Mouse (Mus musculus) CH12.LX (cell line): ENCODE measurements around the gene Fam193a. TPM values are rescaled to one million over a fixed set of nuclear protein-coding genes. Genes with fewer than 3 reads are reported as not detected.

ENCODE experiments used
- DNase-seq: peaks from one replicate; pipeline ENCODE4 v3.0.0-alpha.2; 2013; ENCODE audit errors: extremely low read depth
- H3K27ac ChIP-seq: 2 replicates; pipeline ENCODE4 v1.5.1; 2012; ENCODE audit warnings: low read depth, mild to moderate bottlenecking, control low read depth, moderate library complexity; ENCODE audit not compliant: insufficient read depth
- H3K27me3 ChIP-seq: replicated peaks from 2 replicates; pipeline ENCODE3; 2012; ENCODE audit warnings: inconsistent platforms
- H3K36me3 ChIP-seq, 2 experiments: replicated peaks in 1 of 2; 2 replicates each; pipeline versions ENCODE3 to v1.6.1; 2012; ENCODE audit warnings: inconsistent platforms in 1 of 2, low read length in 1 of 2, mild to moderate bottlenecking in 1 of 2, mixed read lengths in 1 of 2, moderate library complexity in 1 of 2; ENCODE audit not compliant: control insufficient read depth in 1 of 2, insufficient read depth in 1 of 2
- H3K4me1 ChIP-seq, 2 experiments: 2 replicates each; pipeline ENCODE4 v1.6.1; 2012; ENCODE audit warnings: inconsistent platforms in 1 of 2, moderate library complexity in 1 of 2; ENCODE audit not compliant: insufficient read depth in 2 of 2, control insufficient read depth in 1 of 2
- H3K4me2 ChIP-seq: 2 replicates; pipeline ENCODE4 v1.6.1; 2012; ENCODE audit warnings: low read depth, mild to moderate bottlenecking, control low read depth; ENCODE audit not compliant: poor library complexity, insufficient read depth, severe bottlenecking
- H3K4me3 ChIP-seq, 3 experiments: fragments of 150-350 bp in 1 of 3; sonication (generic) in 1 of 3; replicated peaks in 1 of 3; 2 replicates each; pipeline versions ENCODE3 to v1.5.1; 2011 to 2012; ENCODE audit warnings: low read depth in 2 of 3, low read length in 2 of 3, mild to moderate bottlenecking in 2 of 3, moderate library complexity in 2 of 3, control low read depth in 1 of 3, improper control_type of control experiment in 1 of 3, inconsistent platforms in 1 of 3, mixed read lengths in 1 of 3; ENCODE audit not compliant: poor library complexity in 1 of 3
- H3K79me2 ChIP-seq: replicated peaks from 2 replicates; pipeline ENCODE4 v1.6.1; 2012; ENCODE audit warnings: mild to moderate bottlenecking, moderate library complexity; ENCODE audit not compliant: control insufficient read depth, poor library complexity, insufficient read depth, severe bottlenecking; ENCODE audit errors: extremely low read depth
- H3K9ac ChIP-seq: 2 replicates; pipeline ENCODE4 v1.6.1; 2012; ENCODE audit warnings: low read depth, mild to moderate bottlenecking, control low read depth, moderate library complexity; ENCODE audit not compliant: insufficient read depth
- H3K9me3 ChIP-seq: replicated peaks from 2 replicates; pipeline ENCODE3; 2012; ENCODE audit warnings: low read length, inconsistent platforms, mixed read lengths
- BHLHE40 ChIP-seq: IDR thresholded peaks from 2 replicates; pipeline ENCODE4 v1.6.1; 2011; ENCODE audit warnings: mild to moderate bottlenecking, low read depth, low read length, improper control_type of control experiment
- CHD1 ChIP-seq: IDR thresholded peaks from 2 replicates; pipeline ENCODE4 v1.6.1; 2012; ENCODE audit warnings: low read depth, low read length, improper control_type of control experiment, inconsistent platforms
- CHD2 ChIP-seq: IDR thresholded peaks from 2 replicates; pipeline ENCODE4 v1.6.1; 2011; ENCODE audit warnings: low read length, improper control_type of control experiment
- E2F4 ChIP-seq: IDR thresholded peaks from 2 replicates; pipeline ENCODE4 v1.6.1; 2011; ENCODE audit warnings: low read depth, low read length, improper control_type of control experiment; ENCODE audit not compliant: insufficient replicate concordance
- ELF1 ChIP-seq: IDR thresholded peaks from 2 replicates; pipeline ENCODE4 v1.6.1; 2014; ENCODE audit warnings: low read depth, mild to moderate bottlenecking, inconsistent platforms, low read length, improper control_type of control experiment
- ETS1 ChIP-seq: conservative IDR thresholded peaks from 2 replicates; pipeline ENCODE4 v1.6.1; 2012; ENCODE audit warnings: low read depth, mild to moderate bottlenecking, inconsistent platforms, low read length, improper control_type of control experiment, moderate library complexity
- MAFK ChIP-seq: IDR thresholded peaks from 2 replicates; pipeline ENCODE4 v1.6.1; 2011; ENCODE audit warnings: low read length, improper control_type of control experiment; ENCODE audit not compliant: insufficient replicate concordance
- MAX ChIP-seq: IDR thresholded peaks from 2 replicates; pipeline ENCODE4 v1.6.1; 2011; ENCODE audit warnings: low read length, improper control_type of control experiment
- MEF2A ChIP-seq: IDR thresholded peaks from 2 replicates; pipeline ENCODE4 v1.6.1; 2014; ENCODE audit warnings: low read depth, mild to moderate bottlenecking, inconsistent platforms, low read length, improper control_type of control experiment, borderline replicate concordance
- MXI1 ChIP-seq: IDR thresholded peaks from 2 replicates; pipeline ENCODE4 v1.6.1; 2011; ENCODE audit warnings: mild to moderate bottlenecking, low read depth, low read length, improper control_type of control experiment
- MYC ChIP-seq: IDR thresholded peaks from 2 replicates; pipeline ENCODE4 v1.6.1; 2011; ENCODE audit warnings: low read depth, mild to moderate bottlenecking, improper control_type of control experiment, low read length
- NELFE ChIP-seq: IDR thresholded peaks from 2 replicates; pipeline ENCODE4 v1.6.1; 2011; ENCODE audit warnings: low read depth, low read length, improper control_type of control experiment
- NRF1 ChIP-seq: IDR thresholded peaks from 2 replicates; pipeline ENCODE4 v1.6.1; 2014; ENCODE audit warnings: low read depth, mild to moderate bottlenecking, inconsistent platforms, low read length, improper control_type of control experiment, moderate library complexity
- PAX5 ChIP-seq: IDR thresholded peaks from 2 replicates; pipeline ENCODE4 v1.6.1; 2012; ENCODE audit warnings: low read length, inconsistent platforms, mixed read lengths
- RCOR1 ChIP-seq: conservative IDR thresholded peaks from 2 replicates; pipeline ENCODE4 v1.6.1; 2012; ENCODE audit warnings: low read depth, mild to moderate bottlenecking, inconsistent platforms, low read length, improper control_type of control experiment
- SIN3A ChIP-seq: IDR thresholded peaks from 2 replicates; pipeline ENCODE4 v1.6.1; 2012; ENCODE audit warnings: low read length, improper control_type of control experiment, inconsistent platforms
- TCF12 ChIP-seq: IDR thresholded peaks from 2 replicates; pipeline ENCODE4 v1.6.1; 2014; ENCODE audit warnings: low read depth, mild to moderate bottlenecking, inconsistent platforms, low read length, improper control_type of control experiment
- USF1 ChIP-seq: IDR thresholded peaks from 2 replicates; pipeline ENCODE4 v1.6.1; 2014; ENCODE audit warnings: low read depth, mild to moderate bottlenecking, inconsistent platforms, low read length, improper control_type of control experiment
- ZC3H11A ChIP-seq: IDR thresholded peaks from 2 replicates; pipeline ENCODE4 v1.6.1; 2012; ENCODE audit warnings: low read depth, mild to moderate bottlenecking, inconsistent platforms, low read length, improper control_type of control experiment
- ZKSCAN1 ChIP-seq: IDR thresholded peaks from 2 replicates; pipeline ENCODE4 v1.6.1; 2012; ENCODE audit warnings: low read depth, inconsistent platforms, low read length, improper control_type of control experiment, borderline replicate concordance
- ZMIZ1 ChIP-seq: IDR thresholded peaks from 2 replicates; pipeline ENCODE4 v1.6.1; 2012; ENCODE audit warnings: low read depth, mild to moderate bottlenecking, inconsistent platforms, low read length, improper control_type of control experiment
- dilution Hi-C: fragments of 300-500 bp; cut with MboI; formaldehyde crosslinking; loops from 2 replicates; pipeline ENCODE4 v1.14.3; 2020; ENCODE audit warnings: low sequenced_read_pairs; ENCODE audit not compliant: extremely low pct_unique_long_range_greater_than_20kb, extremely low pct_ligation_motif_present
- in situ Hi-C: fragments of 300-500 bp; cut with MboI; formaldehyde crosslinking; loops from 3 replicates; pipeline ENCODE4 v1.14.3; 2019; ENCODE audit warnings: low sequenced_read_pairs, low pct_ligation_motif_present, low pct_unique_long_range_greater_than_20kb, mixed read lengths
- polyA plus RNA-seq: library from polyadenylated mRNA; unstranded; fragments of >175 nt; gene quantifications from 2 replicates; pipeline ENCODE4 v1.2.1, GENCODE M21; 2012; ENCODE audit warnings: low read depth; ENCODE audit not compliant: insufficient read length
- total RNA-seq, 2 experiments: library from RNA; depleted of rRNA; stranded (reverse); fragments of 300-350 nt in 1 of 2; fragments of >200 nt in 1 of 2; gene quantifications; 2 replicates each; pipeline ENCODE4 v1.2.3; 2012 to 2014

Fam193a gene
- total and polyA plus RNA-seq, 3 experiments: 3.6 to 19.0 (median 8.5) TPM

- peaks cover 0 to 17% of the 10 kb centered on the region in 2 experiments; a peak in 2 of 4 replicates for H3K4me1 ChIP-seq
- TF ChIP-seq CHD2: no peak
- TF ChIP-seq NELFE: no peak
- no peak for TF ChIP-seq ETS1
- TF ChIP-seq MAFK: no peak
- TF ChIP-seq E2F4: no peak
- TF ChIP-seq ZC3H11A: no peak
- no peak for TF ChIP-seq TCF12
- TF ChIP-seq ZMIZ1: no peak
- no peak for TF ChIP-seq BHLHE40
- TF ChIP-seq CHD1: no peak
- TF ChIP-seq ELF1: no peak
- no peak for TF ChIP-seq USF1
- TF ChIP-seq SIN3A: no peak
- TF ChIP-seq MXI1: no peak
- no peak for TF ChIP-seq MYC
- no peak for TF ChIP-seq MEF2A
- no peak for TF ChIP-seq RCOR1
- TF ChIP-seq ZKSCAN1: no peak
- TF ChIP-seq PAX5: no peak
- TF ChIP-seq, all 38 proteins: peak for 0
- DNase-seq: no peak
- H3K27ac ChIP-seq: no peak overlapping the region
- dilution Hi-C loops: no loop called here
- no peaks in the 10 kb centered on the region for H3K27me3 ChIP-seq
- H3K4me3 ChIP-seq: no peak overlapping the region
- H3K79me2 ChIP-seq: peaks cover 29% of the 10 kb centered on the region
- no peak overlapping the region for H3K4me2 ChIP-seq
- in situ Hi-C loops: no loop called here
- H3K9me3 ChIP-seq: peaks cover 2% of the 10 kb centered on the region
- H3K9ac ChIP-seq: no peak overlapping the region
- peaks cover 0 to 26% of the 10 kb centered on the region in 2 experiments for H3K36me3 ChIP-seq
Measured at GRCm38 (mm10) chr5:34334081-34334480, 35.7 kb upstream of the Fam193a start.

- TF ChIP-seq MAX (0 out of 2 replicates have a peak, but pooled peaks have one; percentile 9), NRF1 (peak; percentile 74), MYC (no peak)
- peaks cover 0 to 36% of the 10 kb centered on the region in 2 experiments for H3K36me3 ChIP-seq
- no peaks in the 10 kb centered on the region for H3K9me3 ChIP-seq
- in situ Hi-C loops (no loop called here), dilution Hi-C loops (no loop called here)
- H3K9ac ChIP-seq: peak overlapping the region; percentile 90
- peak overlapping the region; percentile 51 for H3K27ac ChIP-seq
- DNase-seq: peak; percentile 27
- H3K27me3 ChIP-seq: no peaks in the 10 kb centered on the region
- peak overlapping the region; percentile 87 to 97 (median 89) for H3K4me3 ChIP-seq
- H3K4me2 ChIP-seq: peak overlapping the region; percentile 48
- H3K4me1 ChIP-seq: peaks cover 4 to 32% of the 10 kb centered on the region in 2 experiments; a peak in 3 of 4 replicates
- peaks cover 44% of the 10 kb centered on the region for H3K79me2 ChIP-seq
Measured at GRCm38 (mm10) chr5:34335539-34336096, 34.1 kb upstream of the Fam193a start.
